In the genomic region with DNA sequence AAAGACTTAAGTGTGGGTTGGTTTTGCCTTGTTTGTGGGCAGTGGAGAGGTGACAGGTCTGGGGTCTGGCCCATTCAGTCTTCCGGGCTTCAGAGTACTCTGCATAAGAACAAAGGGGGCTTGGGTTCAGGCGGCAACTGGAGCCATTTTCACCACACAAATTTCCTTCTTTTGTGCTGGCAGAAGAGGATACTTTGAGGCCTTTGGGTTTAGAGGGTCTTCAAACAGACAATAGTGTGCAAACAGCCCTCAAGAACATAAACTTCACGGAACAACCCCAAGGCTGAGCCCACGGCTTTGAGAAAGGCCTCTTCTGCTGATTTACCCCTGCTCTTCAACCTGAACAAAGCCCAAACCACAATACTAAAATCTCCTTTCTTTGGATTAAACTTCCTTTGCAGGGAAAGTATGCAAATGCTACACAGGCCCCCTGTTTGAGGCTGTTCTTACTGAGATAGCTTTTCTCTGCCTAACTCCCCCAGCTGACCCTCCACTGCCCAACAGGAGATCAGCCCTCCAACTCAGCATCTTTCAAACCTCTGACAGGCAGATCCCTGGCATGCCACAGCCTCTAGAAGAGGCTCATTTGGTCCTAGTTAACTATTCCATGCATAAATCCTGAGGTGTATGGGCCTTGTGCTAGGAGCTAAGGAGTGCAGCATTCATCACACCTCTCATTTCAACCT, we compare ENCODE assay signal across 23 mouse cellular contexts.
DNase-seq lines count a peak whose midpoint lies in the region; ATAC-seq lines count a peak whose summit lies in the region.
"Had no signal": no experiment of that assay in that cellular context is flagged by ENCODE, and none has a peak within 500 bp of the region (broad histone marks: within the 10 kb centered on the region; RNA-seq: fewer than 3 reads in every experiment).

No protein-coding gene starts in this region.

- no peak overlapping the region for H3K4me3 ChIP-seq in hindbrain, embryonic 10.5 days
- H3K4me3 ChIP-seq in hindbrain, embryonic 12.5 days, result no peak overlapping the region
- H3K4me3 ChIP-seq in neural tube, embryonic 11.5 days (ENCODE audit: low read depth, low read length), result no peak overlapping the region
- no peak overlapping the region for H3K4me3 ChIP-seq in neural tube, embryonic 15.5 days (replicated peaks)
- H3K4me3 ChIP-seq in embryonic facial prominence, embryonic 14.5 days (ENCODE audit: low read depth, low read length), result no peak overlapping the region
- H3K4me3 ChIP-seq: neural tube, embryonic 12.5 days had no signal

- peak; percentile 20 for DNase-seq in hindbrain, embryonic 10.5 days (ENCODE audit: low spot score)
- no peak for DNase-seq in neural tube, embryonic 11.5 days (ENCODE audit: low spot score)
- DNase-seq in embryonic facial prominence, embryonic 14.5 days (ENCODE audit: low spot score), result no peak
- DNase-seq in liver, result no peak
- DNase-seq: adrenal gland, postnatal 10 days; cerebellum, adult 9-10 months; gastrocnemius, postnatal 25 days; heart, adult 18-20 months; heart, postnatal 36 days; kidney, adult 9 months; kidney, postnatal 36 days; lung, embryonic 14.5 days; retina, postnatal 1 day; right cerebral cortex, postnatal 25 days; spleen, adult 18-20 months had no signal

- ATAC-seq in hindbrain, embryonic 12.5 days (ENCODE audit: low FRiP score), result no peak
- ATAC-seq in neural tube, embryonic 11.5 days (ENCODE audit: insufficient read depth, low FRiP score, low TSS enrichment), result 0 out of 2 replicates have a peak, but pooled peaks have one; percentile 23
- ATAC-seq in neural tube, embryonic 15.5 days (ENCODE audit: low FRiP score), result no peak
- ATAC-seq in embryonic facial prominence, embryonic 14.5 days (ENCODE audit: low read depth), result no peak
- ATAC-seq in erythroblast, adult 5-6 weeks (replicated peaks; ENCODE audit: low FRiP score, poor library complexity, severe bottlenecking), result no peak
- ATAC-seq: activated CD4-positive, CD25-positive, alpha-beta regulatory T cell, adult 4 months; hindbrain, postnatal 0 days; intestine, embryonic 16.5 days had no signal

- no peak overlapping the region for H3K9ac ChIP-seq in hindbrain, embryonic 12.5 days
- H3K9ac ChIP-seq in neural tube, embryonic 11.5 days (ENCODE audit: low read length), result no peak overlapping the region
- no peak overlapping the region for H3K9ac ChIP-seq in neural tube, embryonic 15.5 days (replicated peaks)
- H3K9ac ChIP-seq in embryonic facial prominence, embryonic 14.5 days (ENCODE audit: low read depth, low read length), result no peak overlapping the region
- H3K9ac ChIP-seq: liver, embryonic 14.5 days; lung, embryonic 14.5 days; neural tube, embryonic 12.5 days had no signal

- H3K9me3 ChIP-seq in hindbrain, embryonic 10.5 days, result no peaks in the 10 kb centered on the region
- H3K9me3 ChIP-seq in hindbrain, embryonic 12.5 days (replicated peaks), result no peaks in the 10 kb centered on the region
- H3K9me3 ChIP-seq in neural tube, embryonic 11.5 days (ENCODE audit: control insufficient read depth, low read length), result no peaks in the 10 kb centered on the region
- H3K9me3 ChIP-seq in neural tube, embryonic 15.5 days (replicated peaks), result no peaks in the 10 kb centered on the region
- no peaks in the 10 kb centered on the region for H3K9me3 ChIP-seq in embryonic facial prominence, embryonic 14.5 days (ENCODE audit: control insufficient read depth, low read length)
- H3K9me3 ChIP-seq: neural tube, embryonic 12.5 days had no signal

- 32% methylated on average over 4 of the region's 4 CpGs for WGBS in hindbrain, embryonic 10.5 days
- 26% methylated on average over 4 of the region's 4 CpGs for WGBS in hindbrain, embryonic 12.5 days
- WGBS in neural tube, embryonic 11.5 days, result 33% methylated on average over 4 of the region's 4 CpGs
- 29% methylated on average over 4 of the region's 4 CpGs for WGBS in neural tube, embryonic 15.5 days
- WGBS in embryonic facial prominence, embryonic 14.5 days, result 56% methylated on average over 4 of the region's 4 CpGs

- peak overlapping the region; percentile 81 for H3K27ac ChIP-seq in hindbrain, embryonic 10.5 days
- H3K27ac ChIP-seq in hindbrain, embryonic 12.5 days, result no peak overlapping the region
- no peak overlapping the region for H3K27ac ChIP-seq in neural tube, embryonic 11.5 days (ENCODE audit: low read depth, low read length)
- no peak overlapping the region for H3K27ac ChIP-seq in neural tube, embryonic 15.5 days (replicated peaks)
- 0 out of 2 replicates have a peak overlapping the region, but pooled peaks have one; percentile 10 for H3K27ac ChIP-seq in embryonic facial prominence, embryonic 14.5 days (replicated peaks; ENCODE audit: low read depth, low read length)
- H3K27ac ChIP-seq: hindbrain, postnatal 0 days; liver, embryonic 14.5 days; neural tube, embryonic 12.5 days had no signal

- H3K27me3 ChIP-seq in hindbrain, embryonic 10.5 days (ENCODE audit: insufficient read depth, poor library complexity, severe bottlenecking), result no peaks in the 10 kb centered on the region; the same call in 1 of the 2 replicates
- peaks cover 9% of the 10 kb centered on the region; the same call in 1 of the 2 replicates for H3K27me3 ChIP-seq in hindbrain, embryonic 12.5 days
- H3K27me3 ChIP-seq in neural tube, embryonic 11.5 days (ENCODE audit: control insufficient read depth, insufficient read depth, low read length), result no peaks in the 10 kb centered on the region
- H3K27me3 ChIP-seq in neural tube, embryonic 15.5 days (replicated peaks), result peaks cover 9% of the 10 kb centered on the region; the same call in 1 of the 2 replicates
- no peaks in the 10 kb centered on the region for H3K27me3 ChIP-seq in embryonic facial prominence, embryonic 14.5 days (replicated peaks; ENCODE audit: control insufficient read depth, insufficient read depth, low read length)

- H3K4me1 ChIP-seq in hindbrain, embryonic 10.5 days (replicated peaks), result peaks cover 47% of the 10 kb centered on the region
- H3K4me1 ChIP-seq in hindbrain, embryonic 12.5 days, result peaks cover 30% of the 10 kb centered on the region
- peaks cover 12% of the 10 kb centered on the region for H3K4me1 ChIP-seq in neural tube, embryonic 11.5 days (ENCODE audit: control insufficient read depth, insufficient read depth, low read length)
- peaks cover 11% of the 10 kb centered on the region for H3K4me1 ChIP-seq in neural tube, embryonic 15.5 days
- H3K4me1 ChIP-seq in embryonic facial prominence, embryonic 14.5 days (ENCODE audit: control insufficient read depth, insufficient read depth, low read length), result peaks cover 11% of the 10 kb centered on the region; the same call in 1 of the 2 replicates

- no peaks in the 10 kb centered on the region for H3K36me3 ChIP-seq in hindbrain, embryonic 10.5 days
- H3K36me3 ChIP-seq in hindbrain, embryonic 12.5 days, result no peaks in the 10 kb centered on the region
- no peaks in the 10 kb centered on the region for H3K36me3 ChIP-seq in neural tube, embryonic 11.5 days (ENCODE audit: control insufficient read depth, insufficient read depth, low read length)
- no peaks in the 10 kb centered on the region for H3K36me3 ChIP-seq in neural tube, embryonic 15.5 days
- H3K36me3 ChIP-seq in embryonic facial prominence, embryonic 14.5 days (ENCODE audit: control insufficient read depth, insufficient read depth, low read length), result no peaks in the 10 kb centered on the region
- H3K36me3 ChIP-seq: neural tube, embryonic 12.5 days had no signal

- no peak overlapping the region for H3K4me2 ChIP-seq in hindbrain, embryonic 12.5 days (replicated peaks)
- no peak overlapping the region for H3K4me2 ChIP-seq in neural tube, embryonic 11.5 days (ENCODE audit: low read depth)
- H3K4me2 ChIP-seq in neural tube, embryonic 15.5 days, result no peak overlapping the region
- H3K4me2 ChIP-seq in embryonic facial prominence, embryonic 14.5 days (ENCODE audit: low read depth, low read length), result no peak overlapping the region
- H3K4me2 ChIP-seq: lung, embryonic 14.5 days; neural tube, embryonic 12.5 days had no signal

Comparison
In these comparisons a context has a peak if more than half of its experiments do, and no peak if none do; other contexts are left out.
1. H3K27ac ChIP-seq: peak in hindbrain, embryonic 10.5 days (single experiment) and embryonic facial prominence, embryonic 14.5 days (single experiment); none in hindbrain, embryonic 12.5 days (single experiment), neural tube, embryonic 11.5 days (single experiment) and neural tube, embryonic 15.5 days (single experiment).